Mouse (Mus musculus) forebrain, embryonic 12.5 days (tissue): Measurements from ENCODE around the gene Arhgap30. TPM values are rescaled to one million over a fixed set of nuclear protein-coding genes. Genes with fewer than 3 reads are reported as not detected.

ENCODE experiments used
- ATAC-seq: fragments of 200-750 bp; cut with Nextera tagmentation; 2 replicates; pipeline ENCODE4 v1.8.0; 2017; ENCODE audit warnings: moderate TSS enrichment; ENCODE audit not compliant: low FRiP score
- H3K27ac ChIP-seq: fragments of 300-500 bp; sonication (generic); 2 replicates; pipeline ENCODE4 v1.5.1; 2016; ENCODE audit warnings: mild to moderate bottlenecking
- H3K27me3 ChIP-seq: fragments of 300-500 bp; sonication (generic); 2 replicates; pipeline ENCODE4 v1.6.1; 2016; ENCODE audit warnings: mild to moderate bottlenecking
- H3K36me3 ChIP-seq: fragments of 300-500 bp; sonication (generic); replicated peaks from 2 replicates; pipeline ENCODE4 v1.6.1; 2016; ENCODE audit warnings: mild to moderate bottlenecking
- H3K4me1 ChIP-seq: fragments of 300-500 bp; sonication (generic); 2 replicates; pipeline ENCODE4 v1.6.1; 2016
- H3K4me2 ChIP-seq: fragments of 300-500 bp; sonication (generic); 2 replicates; pipeline ENCODE4 v1.6.1; 2016; ENCODE audit warnings: mild to moderate bottlenecking, moderate library complexity
- H3K4me3 ChIP-seq: fragments of 300-500 bp; sonication (generic); replicated peaks from 2 replicates; pipeline ENCODE4 v1.5.1; 2016; ENCODE audit warnings: mild to moderate bottlenecking
- H3K9ac ChIP-seq: fragments of 300-500 bp; sonication (generic); 2 replicates; pipeline ENCODE4 v1.6.1; 2016; ENCODE audit warnings: mild to moderate bottlenecking
- H3K9me3 ChIP-seq: fragments of 300-500 bp; sonication (generic); 2 replicates; pipeline ENCODE4 v1.6.1; 2016
- WGBS: fragments of 180-500 bp; shearing (Covaris S2); methylation state at CpG from one replicate; pipeline ENCODE4 v1.1.7; 2016; 5-methylcytosine and 5-hydroxymethylcytosine counted together
- polyA plus RNA-seq: library from polyadenylated mRNA; unstranded; fragments of >200 nt; fragmentation: Nextera tagmentation; extraction: Ambion mirVana; gene quantifications from 2 replicates; pipeline ENCODE4 v1.2.1, GENCODE M21; 2016

The Arhgap30 gene
- polyA plus RNA-seq, 1 experiment from 2014 or later, result 0.75 TPM

- Histone ChIP-seq H3K4me3 (peak overlapping the region; percentile 52), H3K9me3 (no peaks in the 10 kb centered on the region), H3K4me1 (peaks cover 10% of the 10 kb centered on the region), H3K9ac (peak overlapping the region; percentile 63), H3K27me3 (no peaks in the 10 kb centered on the region), H3K4me2 (peak overlapping the region; percentile 81), H3K27ac (peak overlapping the region; percentile 80), H3K36me3 (peaks cover 21% of the 10 kb centered on the region)
- ATAC-seq, result no peak
- 3% methylated on average over 23 of the region's 26 CpGs for WGBS
These were observed 28.5 kb upstream of the Arhgap30 start for GRCm38 (mm10) chr1:171360253-171360652.

DNA sequence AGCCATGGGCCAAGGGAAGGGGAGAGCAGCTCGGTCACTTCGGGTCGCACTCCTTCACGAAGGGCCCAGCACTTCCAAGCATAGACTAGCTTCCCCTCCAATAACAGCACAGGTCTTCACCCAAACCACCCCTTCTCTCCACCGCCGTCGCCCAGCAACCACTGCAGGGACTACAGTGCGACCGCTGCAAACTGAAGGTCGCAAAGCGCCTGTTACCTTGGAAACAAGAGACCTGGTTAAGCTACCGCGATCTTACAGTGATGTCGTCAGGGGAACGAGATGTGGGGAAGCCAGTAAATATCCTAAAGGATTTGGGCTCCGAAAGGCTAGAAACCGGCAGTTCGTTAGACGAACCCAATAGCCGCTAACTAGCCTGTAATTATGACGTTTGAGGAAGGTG is 28.1 kb upstream of the Arhgap30 start, which contains the start of gene Klhdc9:
Gene Klhdc9, minus strand, starts transcription at position 143 of the 400 bp plus-strand sequence.
- H3K27me3 ChIP-seq, result no peaks in the 10 kb centered on the region
- ATAC-seq, result peak; percentile 96
- peak within 1 kb of the TSS; percentile 80 for H3K27ac ChIP-seq
- peak within 1 kb of the TSS; percentile 81 for H3K4me2 ChIP-seq
- H3K9ac ChIP-seq, result peak within 1 kb of the TSS; percentile 63
- WGBS, result under 1% methylated on average over 21 of the region's 21 CpGs
- H3K9me3 ChIP-seq, result no peaks in the 10 kb centered on the region
- peaks cover 10% of the 10 kb centered on the region for H3K4me1 ChIP-seq
- peaks cover 21% of the 10 kb centered on the region for H3K36me3 ChIP-seq
- peak within 1 kb of the TSS; percentile 52 for H3K4me3 ChIP-seq

GRCm38 (mm10) chr1:171361106-171362103 is 27.3 kb upstream of the Arhgap30 start:
- Histone ChIP-seq H3K27me3 (no peaks in the 10 kb centered on the region), H3K27ac (peak overlapping the region; percentile 80), H3K36me3 (peaks cover 19% of the 10 kb centered on the region), H3K9me3 (no peaks in the 10 kb centered on the region), H3K9ac (peak overlapping the region; percentile 63), H3K4me3 (peak overlapping the region; percentile 52), H3K4me1 (peaks cover 10% of the 10 kb centered on the region), H3K4me2 (peak overlapping the region; percentile 81)
- WGBS, result 29% methylated on average over 16 of the region's 16 CpGs
- ATAC-seq, result peak; percentile 73

- no peaks in the 10 kb centered on the region for H3K36me3 ChIP-seq
- H3K9me3 ChIP-seq, result no peaks in the 10 kb centered on the region
- H3K4me2 ChIP-seq, result no peak overlapping the region
- H3K27ac ChIP-seq, result no peak overlapping the region
- 0 out of 2 replicates have a peak, but pooled peaks cover 9% of the 10 kb centered on the region for H3K27me3 ChIP-seq
- peaks cover 4% of the 10 kb centered on the region for H3K4me1 ChIP-seq
- no peak for ATAC-seq
- H3K9ac ChIP-seq, result no peak overlapping the region
- no peak overlapping the region for H3K4me3 ChIP-seq
- WGBS, result 62% methylated on average over 7 of the region's 7 CpGs
These were observed 22.8 kb upstream of the Arhgap30 start for GRCm38 (mm10) chr1:171365934-171366333.

DNA sequence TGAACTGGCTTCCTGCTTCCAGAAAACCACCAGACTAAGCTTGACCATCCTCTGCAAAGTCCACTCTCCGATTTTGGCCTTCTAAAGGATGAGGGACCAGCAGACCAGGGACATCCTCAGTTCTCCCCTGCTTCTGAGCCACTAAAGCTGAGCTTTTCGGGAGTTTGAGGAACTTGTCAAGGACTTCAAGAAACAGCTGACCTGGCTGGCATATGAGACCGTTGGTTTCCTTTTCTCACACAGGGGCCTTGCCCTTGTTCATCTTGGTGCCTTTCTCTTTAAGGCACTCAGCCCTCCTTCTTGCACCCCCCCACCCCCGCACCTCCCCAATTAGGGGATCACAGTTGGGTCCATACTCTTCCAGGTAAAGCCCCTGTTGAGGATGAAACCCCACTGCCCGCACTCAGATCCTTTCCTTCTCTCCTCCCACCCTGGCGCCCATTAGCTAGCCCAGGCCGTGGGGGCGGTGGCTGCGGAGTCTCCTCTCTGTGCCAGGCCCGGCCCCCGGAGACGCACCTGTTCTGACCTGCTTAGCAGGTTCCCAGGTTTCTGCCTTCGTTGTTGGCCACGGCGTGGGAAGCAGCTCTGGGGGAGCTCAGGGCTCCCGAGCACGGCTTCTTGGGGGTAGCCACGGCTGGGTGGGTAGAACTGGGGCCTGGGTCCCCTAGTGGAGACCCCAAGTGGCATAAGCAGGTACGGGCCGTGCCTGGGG is 18.8 kb upstream of the Arhgap30 start, which contains the start of gene Nectin4:
Gene Nectin4, plus strand, starts transcription at position 255 of the 712 bp plus-strand sequence.
- H3K9me3 ChIP-seq, result no peaks in the 10 kb centered on the region
- WGBS, result 39% methylated on average over 20 of the region's 20 CpGs
- no peak within 1 kb of the TSS for H3K9ac ChIP-seq
- H3K36me3 ChIP-seq, result no peaks in the 10 kb centered on the region
- no peak within 1 kb of the TSS for H3K4me3 ChIP-seq
- H3K4me1 ChIP-seq, result peaks cover 6% of the 10 kb centered on the region; the same call in 1 of the 2 replicates
- H3K27me3 ChIP-seq, result peaks cover 26% of the 10 kb centered on the region; the same call in 1 of the 2 replicates
- no peak within 1 kb of the TSS for H3K4me2 ChIP-seq
- no peak within 1 kb of the TSS for H3K27ac ChIP-seq
- no peak for ATAC-seq

GRCm38 (mm10) chr1:171372880-171373279 is 15.9 kb upstream of the Arhgap30 start:
- Histone ChIP-seq H3K9me3 (no peaks in the 10 kb centered on the region), H3K27ac (no peak overlapping the region), H3K27me3 (peaks cover 32% of the 10 kb centered on the region; the same call in 1 of the 2 replicates), H3K36me3 (no peaks in the 10 kb centered on the region), H3K4me1 (peaks cover 6% of the 10 kb centered on the region; the same call in 1 of the 2 replicates), H3K9ac (no peak overlapping the region), H3K4me2 (no peak overlapping the region), H3K4me3 (no peak overlapping the region)
- 24% methylated on average over 3 of the region's 3 CpGs for WGBS
- no peak for ATAC-seq

- Histone ChIP-seq H3K4me1 (peaks cover 6% of the 10 kb centered on the region; the same call in 1 of the 2 replicates), H3K36me3 (no peaks in the 10 kb centered on the region), H3K4me3 (no peak overlapping the region), H3K9ac (no peak overlapping the region), H3K9me3 (no peaks in the 10 kb centered on the region), H3K4me2 (no peak overlapping the region), H3K27ac (no peak overlapping the region), H3K27me3 (peaks cover 41% of the 10 kb centered on the region; the same call in 1 of the 2 replicates)
- WGBS, result 1% methylated on average over 4 of the region's 4 CpGs
- ATAC-seq, result no peak
These were observed 14.8 kb upstream of the Arhgap30 start for GRCm38 (mm10) chr1:171373946-171374345.

DNA sequence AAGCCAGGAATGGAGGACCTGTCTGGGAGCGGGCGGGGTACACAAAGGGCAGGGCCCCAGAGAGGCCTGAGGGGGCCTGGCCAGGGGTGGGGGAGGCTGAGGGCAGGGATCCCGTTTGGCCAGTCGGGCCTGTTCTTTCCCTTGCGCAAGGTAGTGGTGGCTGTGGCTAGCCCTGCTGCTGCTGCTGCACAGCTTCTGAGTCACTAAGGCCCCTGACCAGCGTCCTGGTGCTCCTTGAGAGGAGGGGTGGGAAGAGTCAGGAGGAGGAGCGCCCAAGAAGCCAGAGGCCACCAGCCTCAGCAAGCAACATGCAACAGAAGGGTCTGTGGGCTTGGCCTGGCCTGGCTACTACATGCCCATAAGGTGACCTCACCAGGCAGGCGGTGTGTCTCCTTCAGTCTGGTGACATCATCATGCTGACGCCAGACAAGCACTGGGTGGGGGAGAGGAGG is 13.1 kb upstream of the Arhgap30 start:
- Histone ChIP-seq H3K4me1 (peaks cover 20% of the 10 kb centered on the region), H3K4me2 (no peak overlapping the region), H3K4me3 (no peak overlapping the region), H3K9ac (no peak overlapping the region), H3K36me3 (no peaks in the 10 kb centered on the region), H3K27ac (no peak overlapping the region), H3K27me3 (peaks cover 49% of the 10 kb centered on the region), H3K9me3 (no peaks in the 10 kb centered on the region)
- 52% methylated on average over 9 of the region's 9 CpGs for WGBS
- ATAC-seq, result no peak

- no peak for ATAC-seq
- peaks cover 47% of the 10 kb centered on the region for H3K27me3 ChIP-seq
- WGBS, result 89% methylated on average over 6 of the region's 6 CpGs
These were observed 10.5 kb upstream of the Arhgap30 start for GRCm38 (mm10) chr1:171378298-171378697.

GRCm38 (mm10) chr1:171379935-171380599 is 8.7 kb upstream of the Arhgap30 start:
- H3K9ac ChIP-seq, result peak overlapping the region; percentile 45; the same call in 1 of the 2 replicates
- peak overlapping the region; percentile 52 for H3K4me2 ChIP-seq
- ATAC-seq, result peak; percentile 85
- H3K9me3 ChIP-seq, result no peaks in the 10 kb centered on the region
- H3K27ac ChIP-seq, result no peak overlapping the region
- H3K4me1 ChIP-seq, result peaks cover 14% of the 10 kb centered on the region
- H3K27me3 ChIP-seq, result peaks cover 47% of the 10 kb centered on the region
- no peaks in the 10 kb centered on the region for H3K36me3 ChIP-seq
- peak overlapping the region; percentile 33 for H3K4me3 ChIP-seq
- WGBS, result 3% methylated on average over 31 of the region's 31 CpGs

More at GRCm38 (mm10) chr1:171378298-171378697, 10.5 kb upstream of the Arhgap30 start:
- Histone ChIP-seq H3K27ac (no peak overlapping the region), H3K4me3 (no peak overlapping the region), H3K9ac (no peak overlapping the region), H3K36me3 (no peaks in the 10 kb centered on the region), H3K9me3 (no peaks in the 10 kb centered on the region), H3K4me2 (no peak overlapping the region), H3K4me1 (peaks cover 20% of the 10 kb centered on the region)

GRCm38 (mm10) chr1:171382096-171382620 is 6.6 kb upstream of the Arhgap30 start:
- Histone ChIP-seq H3K4me2 (no peak overlapping the region), H3K4me3 (no peak overlapping the region), H3K27ac (no peak overlapping the region), H3K4me1 (peaks cover 14% of the 10 kb centered on the region), H3K9me3 (no peaks in the 10 kb centered on the region), H3K27me3 (peaks cover 48% of the 10 kb centered on the region), H3K9ac (no peak overlapping the region), H3K36me3 (no peaks in the 10 kb centered on the region)
- no peak for ATAC-seq
- WGBS, result 83% methylated on average over 11 of the region's 11 CpGs
